Mouse (Mus musculus): ENCODE data around the gene Taf1a. TPM values are rescaled to one million over a fixed set of nuclear protein-coding genes. Genes with fewer than 3 reads are reported as not detected.

Taf1a gene
- total RNA-seq, 1 experiment: 20.7 TPM

GRCm38 (mm10) chr1:183442015-183442774, 53.4 kb downstream of the Taf1a start:
- Histone ChIP-seq H3K27ac (ENCODE audit: insufficient read depth, low read depth, low read length, poor library complexity, severe bottlenecking) (no peak overlapping the region), H3K9me3 (ENCODE audit: control insufficient read depth, insufficient read depth, low read depth, low read length) (no peaks in the 10 kb centered on the region), H3K4me3 (ENCODE audit: insufficient read depth in 1 of 2, low read depth in 1 of 2, low read length in 2 of 2, poor library complexity in 1 of 2, severe bottlenecking in 1 of 2) (no peak overlapping the region), H3K36me3 (ENCODE audit: control insufficient read depth, insufficient read depth, low read length, poor library complexity, severe bottlenecking) (no peaks in the 10 kb centered on the region), H3K9ac (ENCODE audit: insufficient read depth, low read depth, low read length, poor library complexity, severe bottlenecking) (no peak overlapping the region), H3K4me1 (ENCODE audit: control insufficient read depth in 2 of 2, insufficient read depth in 2 of 2, low read length in 2 of 2, poor library complexity in 1 of 2) (peaks cover 0 to 2% of the 10 kb centered on the region in 2 experiments; a peak in 1 of 4 replicates)
- TF ChIP-seq ZC3H11A (IDR thresholded peaks at IDR 0.05; ENCODE audit: borderline replicate concordance, low read depth, low read length) (peak; percentile 89), ZNF384 (IDR thresholded peaks at IDR 0.05; ENCODE audit: low read depth, low read length) (no peak)
- DNase-seq (ENCODE audit: low read depth, low spot score): peak; percentile 83
- in situ Hi-C loops (cut with MboI; ENCODE audit: low sequenced_read_pairs in 2 of 2, unreplicated experiment in 2 of 2): no loop called here

GRCm38 (mm10) chr1:183453066-183453465, 64.3 kb downstream of the Taf1a start:
- no peaks in the 10 kb centered on the region for H3K9me3 ChIP-seq (ENCODE audit: control insufficient read depth, insufficient read depth, low read depth, low read length)
- H3K4me1 ChIP-seq (ENCODE audit: control insufficient read depth in 2 of 2, insufficient read depth in 2 of 2, low read length in 2 of 2, poor library complexity in 1 of 2): no peaks in the 10 kb centered on the region
- H3K4me3 ChIP-seq (ENCODE audit: insufficient read depth in 1 of 2, low read depth in 1 of 2, low read length in 2 of 2, poor library complexity in 1 of 2, severe bottlenecking in 1 of 2): no peak overlapping the region
- in situ Hi-C loops (cut with MboI; ENCODE audit: low sequenced_read_pairs in 2 of 2, unreplicated experiment in 2 of 2): no loop called here
- no peak for DNase-seq (ENCODE audit: low read depth, low spot score)
- TF ChIP-seq CHD2 (IDR thresholded peaks at IDR 0.05; ENCODE audit: low read depth, low read length): no peak
- TF ChIP-seq HCFC1 (IDR thresholded peaks at IDR 0.05; ENCODE audit: borderline replicate concordance, insufficient read depth, low read length): no peak
- no peak for TF ChIP-seq ZNF384 (IDR thresholded peaks at IDR 0.05; ENCODE audit: low read depth, low read length)
- TF ChIP-seq MAFK (IDR thresholded peaks at IDR 0.05; ENCODE audit: insufficient read depth, low read depth, low read length): no peak
- no peak for TF ChIP-seq ZC3H11A (IDR thresholded peaks at IDR 0.05; ENCODE audit: borderline replicate concordance, low read depth, low read length)
- no peak overlapping the region for H3K9ac ChIP-seq (ENCODE audit: insufficient read depth, low read depth, low read length, poor library complexity, severe bottlenecking)
- H3K27ac ChIP-seq (ENCODE audit: insufficient read depth, low read depth, low read length, poor library complexity, severe bottlenecking): no peak overlapping the region
- H3K36me3 ChIP-seq (ENCODE audit: control insufficient read depth, insufficient read depth, low read length, poor library complexity, severe bottlenecking): no peaks in the 10 kb centered on the region

Other genes with a start within 250 kb of the Taf1a start
- gene Disp1, start 167.5 kb upstream of the Taf1a start, total RNA-seq (2012; rRNA removed): 11.6 and 13.5 TPM in 2 replicates
- 22.0 and 28.5 TPM in 2 replicates for gene Aida, start 92.4 kb upstream of the Taf1a start, total RNA-seq (2012; rRNA removed)
- gene Brox, start 91.7 kb upstream of the Taf1a start, total RNA-seq (2012; rRNA removed): 25.5 and 34.1 TPM in 2 replicates
- gene Mia3, start 19.4 kb upstream of the Taf1a start, total RNA-seq (2012; rRNA removed): 182 and 232 TPM in 2 replicates
- gene Hhipl2, start 29.2 kb downstream of the Taf1a start, total RNA-seq (2012; rRNA removed): 0.26 and 0.40 TPM in 2 replicates